Mouse (Mus musculus): ENCODE results near the gene Ubap2l. TPM values are rescaled to one million over a fixed set of nuclear protein-coding genes. Genes with fewer than 3 reads are reported as not detected.

Gene Ubap2l
- polyA plus RNA-seq, 1 experiment from 2014 or later, result 197 TPM

DNA sequence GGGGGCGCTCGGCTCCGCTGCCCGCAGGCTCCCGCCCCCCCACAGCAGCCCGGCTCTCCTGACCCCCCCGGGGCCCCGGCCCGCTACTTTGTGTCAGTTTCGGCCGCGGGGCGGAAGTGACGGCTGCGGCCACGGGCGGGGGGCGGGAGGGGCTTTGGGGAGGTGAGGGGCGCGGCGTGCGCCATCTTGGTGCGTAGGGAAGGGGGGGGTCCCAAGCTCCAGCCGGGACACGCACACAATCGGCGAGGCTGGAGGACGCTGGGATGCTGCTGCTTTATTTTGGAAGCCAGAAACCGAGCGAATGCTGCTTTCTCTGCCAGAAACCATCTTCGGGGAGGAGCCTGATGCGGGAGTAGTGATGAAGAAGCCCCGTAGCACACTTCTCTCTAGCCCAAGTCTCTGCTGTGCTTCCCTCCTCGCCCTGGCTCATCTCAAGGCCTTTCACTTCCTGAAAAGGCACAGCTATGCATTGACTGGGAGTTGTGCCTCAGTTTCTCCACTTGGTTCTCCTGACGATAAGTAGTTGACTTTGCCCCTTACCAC, 89.1 kb downstream of the Ubap2l start, which contains the start of gene Atp8b2:
Gene Atp8b2 (minus strand): TSS at position 288 of the 543 bp plus-strand sequence.
- H3K27ac ChIP-seq, result peak within 1 kb of the TSS; percentile 94
- H3K4me3 ChIP-seq (replicated peaks), result peak within 1 kb of the TSS; percentile 99
- H3K4me1 ChIP-seq, result peaks cover 47% of the 10 kb centered on the region
- H3K36me3 ChIP-seq, result peaks cover 7% of the 10 kb centered on the region
- ATAC-seq (replicated peaks; ENCODE audit: low FRiP score), result peak; percentile 67
- peak within 1 kb of the TSS; percentile 95 for H3K4me2 ChIP-seq
- H3K9ac ChIP-seq, result peak within 1 kb of the TSS; percentile 93
- no peaks in the 10 kb centered on the region for H3K27me3 ChIP-seq
- no peaks in the 10 kb centered on the region for H3K9me3 ChIP-seq (replicated peaks)
- under 1% methylated on average over 33 of the region's 35 CpGs for WGBS

DNA sequence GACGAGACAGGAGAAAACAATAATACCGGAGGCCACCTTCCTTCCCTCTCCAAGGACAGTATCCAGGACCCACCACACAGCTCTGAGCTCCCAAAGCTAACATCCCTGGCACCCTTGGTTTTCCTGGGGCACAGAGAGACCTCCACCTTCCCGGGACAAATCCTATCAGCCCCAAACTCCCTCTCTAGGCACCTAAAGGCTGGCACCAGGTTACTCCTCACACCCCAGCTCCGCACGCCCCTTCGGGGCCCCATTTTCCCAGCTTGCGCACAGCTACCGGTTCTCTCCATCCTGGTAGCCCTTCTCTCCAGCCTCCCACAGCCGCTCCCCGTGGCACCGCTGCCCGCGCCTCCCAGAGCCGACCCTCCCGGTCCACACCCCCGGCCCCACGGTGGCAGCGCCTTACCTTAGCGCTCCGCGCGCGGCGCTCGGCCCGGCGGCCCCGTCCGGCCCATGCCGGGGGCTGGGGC, 89.6 kb downstream of the Ubap2l start:
- no peaks in the 10 kb centered on the region for H3K27me3 ChIP-seq
- H3K27ac ChIP-seq, result peak overlapping the region; percentile 94
- WGBS, result under 1% methylated on average over 29 of the region's 30 CpGs
- H3K4me2 ChIP-seq, result peak overlapping the region; percentile 95
- peak overlapping the region; percentile 99 for H3K4me3 ChIP-seq (replicated peaks)
- peaks cover 47% of the 10 kb centered on the region for H3K4me1 ChIP-seq
- peaks cover 12% of the 10 kb centered on the region for H3K36me3 ChIP-seq
- no peaks in the 10 kb centered on the region for H3K9me3 ChIP-seq (replicated peaks)
- H3K9ac ChIP-seq, result peak overlapping the region; percentile 93
- ATAC-seq (replicated peaks; ENCODE audit: low FRiP score), result peak; percentile 4; the same call in 1 of the 2 replicates

GRCm38 (mm10) chr3:89962059-89962750, 90.2 kb downstream of the Ubap2l start:
- H3K4me1 ChIP-seq, result peaks cover 47% of the 10 kb centered on the region
- H3K4me2 ChIP-seq, result peak overlapping the region; percentile 95
- peaks cover 18% of the 10 kb centered on the region for H3K36me3 ChIP-seq
- WGBS, result 4% methylated on average over 14 of the region's 14 CpGs
- H3K9ac ChIP-seq, result peak overlapping the region; percentile 93
- H3K9me3 ChIP-seq (replicated peaks), result no peaks in the 10 kb centered on the region
- no peaks in the 10 kb centered on the region for H3K27me3 ChIP-seq
- ATAC-seq (replicated peaks; ENCODE audit: low FRiP score), result no peak
- peak overlapping the region; percentile 99 for H3K4me3 ChIP-seq (replicated peaks)
- H3K27ac ChIP-seq, result peak overlapping the region; percentile 94

- no peaks in the 10 kb centered on the region for H3K9me3 ChIP-seq (replicated peaks)
- H3K27me3 ChIP-seq, result no peaks in the 10 kb centered on the region
- WGBS, result 48% methylated on average over 4 of the region's 4 CpGs
- peak overlapping the region; percentile 99 for H3K4me3 ChIP-seq (replicated peaks)
- no peak for ATAC-seq (replicated peaks; ENCODE audit: low FRiP score)
- peak overlapping the region; percentile 94 for H3K27ac ChIP-seq
- H3K4me1 ChIP-seq, result peaks cover 47% of the 10 kb centered on the region
- H3K4me2 ChIP-seq, result peak overlapping the region; percentile 95
- H3K9ac ChIP-seq, result 0 out of 2 replicates have a peak overlapping the region, but pooled peaks have one; percentile 93
- peaks cover 26% of the 10 kb centered on the region for H3K36me3 ChIP-seq
Observed at GRCm38 (mm10) chr3:89961436-89961835, 91.0 kb downstream of the Ubap2l start.

- ATAC-seq (replicated peaks; ENCODE audit: low FRiP score), result peak; percentile 89
- Histone ChIP-seq H3K9me3 (replicated peaks) (no peaks in the 10 kb centered on the region), H3K36me3 (peaks cover 35% of the 10 kb centered on the region), H3K27ac (peak overlapping the region; percentile 94; the same call in 1 of the 2 replicates), H3K4me1 (peaks cover 47% of the 10 kb centered on the region), H3K9ac (peak overlapping the region; percentile 69), H3K4me2 (peak overlapping the region; percentile 95), H3K4me3 (replicated peaks) (peak overlapping the region; percentile 99), H3K27me3 (no peaks in the 10 kb centered on the region)
- 0% methylated on average over 30 of the region's 30 CpGs for WGBS
Observed at GRCm38 (mm10) chr3:89960469-89960868, 92.0 kb downstream of the Ubap2l start.

- Histone ChIP-seq H3K4me1 (peaks cover 39% of the 10 kb centered on the region), H3K9me3 (replicated peaks) (no peaks in the 10 kb centered on the region), H3K4me2 (peak overlapping the region; percentile 95; the same call in 1 of the 2 replicates), H3K27me3 (no peaks in the 10 kb centered on the region), H3K27ac (no peak overlapping the region), H3K9ac (no peak overlapping the region), H3K36me3 (peaks cover 44% of the 10 kb centered on the region), H3K4me3 (replicated peaks) (peak overlapping the region; percentile 99)
- ATAC-seq (replicated peaks; ENCODE audit: low FRiP score), result no peak
- 80% methylated on average over 4 of the region's 4 CpGs for WGBS
Observed at GRCm38 (mm10) chr3:89959435-89959834, 93.0 kb downstream of the Ubap2l start.

GRCm38 (mm10) chr3:89957880-89958279, 94.5 kb downstream of the Ubap2l start:
- Histone ChIP-seq H3K9me3 (replicated peaks) (no peaks in the 10 kb centered on the region), H3K36me3 (peaks cover 58% of the 10 kb centered on the region), H3K4me1 (peaks cover 33% of the 10 kb centered on the region), H3K27me3 (no peaks in the 10 kb centered on the region), H3K9ac (no peak overlapping the region), H3K4me3 (replicated peaks) (no peak overlapping the region), H3K4me2 (no peak overlapping the region), H3K27ac (no peak overlapping the region)
- ATAC-seq (replicated peaks; ENCODE audit: low FRiP score), result no peak
- WGBS, result 93% methylated on average over 9 of the region's 9 CpGs

GRCm38 (mm10) chr3:89956177-89956971, 96.1 kb downstream of the Ubap2l start:
- Histone ChIP-seq H3K36me3 (peaks cover 73% of the 10 kb centered on the region), H3K4me2 (no peak overlapping the region), H3K9ac (no peak overlapping the region), H3K27ac (no peak overlapping the region), H3K27me3 (no peaks in the 10 kb centered on the region), H3K9me3 (replicated peaks) (no peaks in the 10 kb centered on the region), H3K4me3 (replicated peaks) (no peak overlapping the region), H3K4me1 (peaks cover 19% of the 10 kb centered on the region)
- no peak for ATAC-seq (replicated peaks; ENCODE audit: low FRiP score)
- WGBS, result 96% methylated on average over 7 of the region's 7 CpGs

DNA sequence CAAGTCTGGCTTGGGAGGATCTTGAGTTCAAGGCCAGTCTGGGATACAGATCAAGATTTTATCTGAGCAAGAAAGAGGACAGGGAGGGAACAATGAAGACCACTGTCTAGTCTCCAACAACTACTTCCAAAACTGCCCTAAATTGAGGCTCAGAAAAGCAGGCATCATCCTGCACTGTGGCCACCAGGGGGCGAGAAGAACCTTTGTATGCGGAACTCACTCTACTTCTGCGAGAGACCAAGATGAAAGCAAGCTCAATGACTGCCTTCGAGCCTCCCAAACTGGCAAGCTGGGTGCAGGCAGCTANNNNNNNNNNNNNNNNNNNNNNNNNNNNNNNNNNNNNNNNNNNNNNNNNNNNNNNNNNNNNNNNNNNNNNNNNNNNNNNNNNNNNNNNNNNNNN, 99.0 kb downstream of the Ubap2l start:
- H3K4me3 ChIP-seq (replicated peaks), result no peak overlapping the region
- H3K9ac ChIP-seq, result no peak overlapping the region
- 3% methylated on average over 4 of the region's 4 CpGs for WGBS
- peaks cover 97% of the 10 kb centered on the region for H3K36me3 ChIP-seq
- H3K4me1 ChIP-seq, result no peaks in the 10 kb centered on the region
- H3K9me3 ChIP-seq (replicated peaks), result no peaks in the 10 kb centered on the region
- no peak overlapping the region; the same call in 1 of the 2 replicates for H3K27ac ChIP-seq
- no peak overlapping the region for H3K4me2 ChIP-seq
- 0 out of 2 replicates have a peak, but pooled peaks have one; percentile 15 for ATAC-seq (replicated peaks; ENCODE audit: low FRiP score)
- no peaks in the 10 kb centered on the region for H3K27me3 ChIP-seq

Data from kidney, embryonic 15.5 days (tissue).